23 mouse cellular contexts compared by ENCODE assay signal in the genomic region with DNA sequence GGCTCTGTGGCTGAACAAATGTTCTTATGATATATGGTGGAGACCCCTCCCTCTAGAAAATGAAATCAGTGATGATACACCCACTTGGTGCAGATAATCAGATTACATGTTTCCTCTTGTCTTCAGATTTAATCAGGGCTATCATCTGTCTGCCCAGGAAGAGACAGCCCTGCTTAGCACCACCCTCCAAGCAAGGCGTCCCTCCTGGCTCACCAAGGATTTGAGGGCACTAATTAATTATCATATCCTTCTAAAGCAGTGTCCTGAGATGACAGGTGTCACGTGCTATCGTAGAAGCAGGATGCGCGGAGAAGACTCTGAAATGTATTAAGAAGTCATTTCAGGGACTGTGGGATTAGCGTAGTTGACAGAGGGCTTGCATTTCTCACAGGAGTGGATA.
DNase-seq lines count a peak whose midpoint lies in the region; ATAC-seq and TF ChIP-seq lines count a peak whose summit lies in the region.
"Had no signal": no experiment of that assay in that cellular context is flagged by ENCODE, and none has a peak within 500 bp of the region (broad histone marks: within the 10 kb centered on the region; RNA-seq: fewer than 3 reads in every experiment).

No protein-coding gene starts in this region.

- H3K36me3 ChIP-seq in hindbrain, embryonic 14.5 days (replicated peaks; ENCODE audit: control insufficient read depth, insufficient read depth), result no peaks in the 10 kb centered on the region
- no peaks in the 10 kb centered on the region for H3K36me3 ChIP-seq in hindbrain, embryonic 10.5 days
- H3K36me3 ChIP-seq in thymus, adult 2 months (ENCODE audit: control insufficient read depth, insufficient read depth, low read length), result no peaks in the 10 kb centered on the region
- H3K36me3 ChIP-seq: embryonic facial prominence, embryonic 10.5 days; embryonic facial prominence, embryonic 12.5 days; forebrain, embryonic 15.5 days; G1E had no signal

- ATAC-seq in hindbrain, embryonic 14.5 days (ENCODE audit: low FRiP score), result 0 out of 2 replicates have a peak, but pooled peaks have one; percentile 21
- ATAC-seq: activated CD4-positive, CD25-positive, alpha-beta regulatory T cell, adult 4 months; CD4-positive, CD25-positive, alpha-beta regulatory T cell, adult 4 months; forebrain, embryonic 13.5 days; forebrain, embryonic 15.5 days; Patski had no signal

- TF ChIP-seq POLR2A in thymus, adult 2 months (IDR thresholded peaks at IDR 0.05; ENCODE audit: control insufficient read depth, extremely low read depth, insufficient read depth, low read length, poor library complexity), result no peak

- no peak overlapping the region for H3K9ac ChIP-seq in hindbrain, embryonic 14.5 days
- H3K9ac ChIP-seq: embryonic facial prominence, embryonic 12.5 days; forebrain, embryonic 13.5 days; forebrain, embryonic 15.5 days had no signal

- no peak overlapping the region for H3K4me2 ChIP-seq in hindbrain, embryonic 14.5 days (replicated peaks)
- H3K4me2 ChIP-seq: embryonic facial prominence, embryonic 12.5 days; forebrain, embryonic 13.5 days; forebrain, embryonic 15.5 days had no signal

- WGBS in hindbrain, embryonic 14.5 days, result 47% methylated on average over 6 of the region's 6 CpGs
- 83% methylated on average over 6 of the region's 6 CpGs for WGBS in hindbrain, embryonic 10.5 days
- WGBS in thymus, adult 2 months, result 87% methylated on average over 6 of the region's 6 CpGs

- DNase-seq in hindbrain, embryonic 14.5 days (ENCODE audit: low spot score), result no peak
- DNase-seq in hindbrain, embryonic 10.5 days (ENCODE audit: low spot score), result no peak
- DNase-seq in retina, embryonic 14.5 days (ENCODE audit: low spot score), result peak; percentile 60
- peak; percentile 43 for DNase-seq in retina, postnatal 7 days (ENCODE audit: low read depth, low spot score)
- DNase-seq in thymus, adult 2 months, result no peak
- DNase-seq: adrenal gland, adult 8-10 months; adrenal gland, postnatal 14 days; adrenal gland, postnatal 36 days; B cell, adult 2 months; cerebellum, adult 11-12 months; cerebellum, adult 2 months; cerebellum, adult 9-10 months; cerebellum, postnatal 10 days; cerebellum, postnatal 25 days had no signal

- no peak overlapping the region for H3K27ac ChIP-seq in hindbrain, embryonic 14.5 days
- H3K27ac ChIP-seq in hindbrain, embryonic 10.5 days, result no peak overlapping the region
- no peak overlapping the region for H3K27ac ChIP-seq in thymus, adult 2 months (ENCODE audit: control insufficient read depth, insufficient read depth, low read length)
- H3K27ac ChIP-seq: embryonic facial prominence, embryonic 10.5 days; embryonic facial prominence, embryonic 12.5 days; forebrain, embryonic 13.5 days; forebrain, embryonic 15.5 days had no signal

- no peaks in the 10 kb centered on the region for H3K27me3 ChIP-seq in hindbrain, embryonic 14.5 days (ENCODE audit: control insufficient read depth, insufficient read depth, low read length)
- no peaks in the 10 kb centered on the region; the same call in 1 of the 2 replicates for H3K27me3 ChIP-seq in hindbrain, embryonic 10.5 days (ENCODE audit: insufficient read depth, poor library complexity, severe bottlenecking)
- H3K27me3 ChIP-seq in thymus, adult 2 months (ENCODE audit: control insufficient read depth, insufficient read depth, low read length), result no peaks in the 10 kb centered on the region
- H3K27me3 ChIP-seq: CH12.LX; embryonic facial prominence, embryonic 12.5 days; forebrain, embryonic 13.5 days; forebrain, embryonic 15.5 days; Patski had no signal

- TF ChIP-seq CTCF in thymus, adult 2 months (IDR thresholded peaks at IDR 0.05; ENCODE audit: borderline replicate concordance, control insufficient read depth, extremely low read depth, insufficient read depth, low read length, poor library complexity), result no peak

- no peaks in the 10 kb centered on the region for H3K4me1 ChIP-seq in hindbrain, embryonic 14.5 days (replicated peaks; ENCODE audit: control insufficient read depth, insufficient read depth, low read length)
- H3K4me1 ChIP-seq in hindbrain, embryonic 10.5 days (replicated peaks), result peaks cover 12% of the 10 kb centered on the region
- no peaks in the 10 kb centered on the region for H3K4me1 ChIP-seq in thymus, adult 2 months (replicated peaks; ENCODE audit: control insufficient read depth, insufficient read depth, low read length)
- H3K4me1 ChIP-seq: embryonic facial prominence, embryonic 12.5 days had no signal

- no peak overlapping the region for H3K4me3 ChIP-seq in hindbrain, embryonic 14.5 days (replicated peaks; ENCODE audit: low read length)
- H3K4me3 ChIP-seq in hindbrain, embryonic 10.5 days, result no peak overlapping the region
- H3K4me3 ChIP-seq in thymus, adult 2 months (ENCODE audit: control insufficient read depth, insufficient read depth, low read length), result no peak overlapping the region
- H3K4me3 ChIP-seq: embryonic facial prominence, embryonic 10.5 days; embryonic facial prominence, embryonic 12.5 days; forebrain, embryonic 13.5 days; forebrain, embryonic 15.5 days had no signal

- no peaks in the 10 kb centered on the region for H3K9me3 ChIP-seq in hindbrain, embryonic 14.5 days (ENCODE audit: control insufficient read depth, low read length)
- no peaks in the 10 kb centered on the region for H3K9me3 ChIP-seq in hindbrain, embryonic 10.5 days
- H3K9me3 ChIP-seq: embryonic facial prominence, embryonic 10.5 days; embryonic facial prominence, embryonic 12.5 days; forebrain, embryonic 13.5 days; forebrain, embryonic 15.5 days had no signal

Comparison
In these comparisons a context has a peak if more than half of its experiments do, and no peak if none do; other contexts are left out.
1. DNase-seq: peak in retina, embryonic 14.5 days (single experiment) and retina, postnatal 7 days (single experiment); none in hindbrain, embryonic 14.5 days (single experiment), hindbrain, embryonic 10.5 days (single experiment) and thymus, adult 2 months (single experiment).